Mouse (Mus musculus) thymus, adult 2 months (tissue): Measurements from ENCODE around the gene Trp53tg5. TPM values are rescaled to one million over a fixed set of nuclear protein-coding genes. Genes with fewer than 3 reads are reported as not detected.

Experiments used
- DNase-seq: peaks from one replicate; pipeline ENCODE4 v3.0.0; 2021
- H3K27ac ChIP-seq: fragments of 200-500 bp; 2 replicates; pipeline ENCODE4 v1.5.1; 2012; ENCODE audit warnings: low read length, control low read depth; ENCODE audit not compliant: control insufficient read depth, insufficient read depth
- H3K27me3 ChIP-seq: fragments of 200-500 bp; 2 replicates; pipeline ENCODE4 v1.6.1; 2012; ENCODE audit warnings: mild to moderate bottlenecking, low read length, moderate library complexity, mixed read lengths; ENCODE audit not compliant: control insufficient read depth, insufficient read depth
- H3K36me3 ChIP-seq: fragments of 200-500 bp; 2 replicates; pipeline ENCODE4 v1.6.1; 2012; ENCODE audit warnings: mild to moderate bottlenecking, low read length, moderate library complexity; ENCODE audit not compliant: control insufficient read depth, insufficient read depth
- H3K4me1 ChIP-seq: fragments of 200-500 bp; replicated peaks from 2 replicates; pipeline ENCODE4 v1.6.1; 2012; ENCODE audit warnings: low read length; ENCODE audit not compliant: control insufficient read depth, insufficient read depth
- H3K4me3 ChIP-seq: fragments of 200-500 bp; 2 replicates; pipeline ENCODE4 v1.5.1; 2012; ENCODE audit warnings: mild to moderate bottlenecking, low read length, control low read depth, moderate library complexity; ENCODE audit not compliant: control insufficient read depth, insufficient read depth
- CTCF ChIP-seq: fragments of 200-500 bp; IDR thresholded peaks from 2 replicates; pipeline ENCODE4 v1.5.1; 2012; ENCODE audit warnings: mild to moderate bottlenecking, control low read depth, low read length, moderate library complexity, borderline replicate concordance; ENCODE audit not compliant: control insufficient read depth, poor library complexity, insufficient read depth; ENCODE audit errors: extremely low read depth
- POLR2A ChIP-seq: fragments of 200-500 bp; IDR thresholded peaks from 2 replicates; pipeline ENCODE4 v1.6.1; 2012; ENCODE audit warnings: mild to moderate bottlenecking, low read length, control low read depth, moderate library complexity; ENCODE audit not compliant: control insufficient read depth, poor library complexity, insufficient read depth; ENCODE audit errors: extremely low read depth
- WGBS: fragments of 180-500 bp; shearing (Covaris S2); methylation state at CpG from one replicate; pipeline ENCODE4 v1.1.7; 2018; 5-methylcytosine and 5-hydroxymethylcytosine counted together
- polyA plus RNA-seq: library from polyadenylated mRNA; depleted of rRNA; stranded (reverse); fragments of >200 nt; gene quantifications from 2 replicates; pipeline ENCODE4 v1.2.3, GENCODE M21; 2012

Trp53tg5 gene
- polyA plus RNA-seq, 1 experiment, result not detected

DNA sequence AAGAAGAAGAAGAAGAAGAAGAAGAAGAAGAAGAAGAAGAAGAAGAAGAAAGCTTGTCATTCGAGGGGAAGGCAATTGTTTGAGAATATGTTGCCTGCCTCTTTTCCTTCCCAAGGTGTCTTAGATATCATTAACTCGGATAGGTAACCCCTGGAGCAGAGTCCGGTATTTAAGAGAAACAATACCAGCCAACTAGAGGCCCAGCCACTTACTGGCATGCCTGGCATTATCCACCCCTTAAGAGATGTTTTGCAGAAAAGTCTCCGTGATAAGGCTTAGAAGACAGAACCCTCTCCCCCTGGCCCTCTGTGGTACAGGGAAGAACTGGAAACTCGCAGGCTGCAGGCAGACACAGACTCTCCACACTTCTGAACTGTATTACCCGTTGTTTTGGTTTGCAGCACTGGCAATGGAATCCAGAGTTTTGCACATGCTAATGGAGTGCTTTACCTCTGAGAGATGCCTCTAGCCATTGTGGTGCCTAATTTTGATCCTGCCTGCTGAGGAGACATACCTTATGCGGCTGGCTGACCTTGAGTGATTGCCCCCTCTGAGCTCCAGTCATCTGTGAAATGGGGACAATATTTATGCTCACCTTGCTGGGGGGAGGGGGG is 19.5 kb downstream of the Trp53tg5 start:
- Histone ChIP-seq H3K27ac (no peak overlapping the region), H3K4me1 (0 out of 2 replicates have a peak, but pooled peaks cover 3% of the 10 kb centered on the region), H3K27me3 (no peaks in the 10 kb centered on the region), H3K36me3 (no peaks in the 10 kb centered on the region), H3K4me3 (no peak overlapping the region)
- no peak for TF ChIP-seq CTCF
- no peak for TF ChIP-seq POLR2A
- DNase-seq, result no peak
- WGBS, result 85% methylated on average over 7 of the region's 7 CpGs

- no peak for TF ChIP-seq POLR2A
- TF ChIP-seq CTCF, result no peak
- 85% methylated on average over 14 of the region's 14 CpGs for WGBS
Observed at GRCm38 (mm10) chr2:164453047-164453757, 20.3 kb downstream of the Trp53tg5 start.

GRCm38 (mm10) chr2:164452000-164452676 is 21.4 kb downstream of the Trp53tg5 start:
- Histone ChIP-seq H3K4me3 (no peak overlapping the region), H3K4me1 (0 out of 2 replicates have a peak, but pooled peaks cover 3% of the 10 kb centered on the region), H3K27me3 (no peaks in the 10 kb centered on the region), H3K27ac (no peak overlapping the region), H3K36me3 (no peaks in the 10 kb centered on the region)
- DNase-seq, result no peak
- TF ChIP-seq POLR2A (no peak), CTCF (no peak)
- WGBS, result 53% methylated on average over 13 of the region's 13 CpGs

More at GRCm38 (mm10) chr2:164453047-164453757, 20.3 kb downstream of the Trp53tg5 start:
- H3K4me1 ChIP-seq, result 0 out of 2 replicates have a peak, but pooled peaks cover 3% of the 10 kb centered on the region
- DNase-seq, result no peak
- H3K27me3 ChIP-seq, result no peaks in the 10 kb centered on the region
- H3K36me3 ChIP-seq, result no peaks in the 10 kb centered on the region
- no peak overlapping the region for H3K4me3 ChIP-seq
- H3K27ac ChIP-seq, result no peak overlapping the region

GRCm38 (mm10) chr2:164449341-164450042 is 24.0 kb downstream of the Trp53tg5 start:
- 96% methylated on average over 14 of the region's 14 CpGs for WGBS
- TF ChIP-seq POLR2A, result no peak
- TF ChIP-seq CTCF, result no peak
- Histone ChIP-seq H3K4me3 (no peak overlapping the region), H3K27ac (no peak overlapping the region), H3K27me3 (no peaks in the 10 kb centered on the region), H3K4me1 (0 out of 2 replicates have a peak, but pooled peaks cover 3% of the 10 kb centered on the region), H3K36me3 (no peaks in the 10 kb centered on the region)
- no peak for DNase-seq

DNA sequence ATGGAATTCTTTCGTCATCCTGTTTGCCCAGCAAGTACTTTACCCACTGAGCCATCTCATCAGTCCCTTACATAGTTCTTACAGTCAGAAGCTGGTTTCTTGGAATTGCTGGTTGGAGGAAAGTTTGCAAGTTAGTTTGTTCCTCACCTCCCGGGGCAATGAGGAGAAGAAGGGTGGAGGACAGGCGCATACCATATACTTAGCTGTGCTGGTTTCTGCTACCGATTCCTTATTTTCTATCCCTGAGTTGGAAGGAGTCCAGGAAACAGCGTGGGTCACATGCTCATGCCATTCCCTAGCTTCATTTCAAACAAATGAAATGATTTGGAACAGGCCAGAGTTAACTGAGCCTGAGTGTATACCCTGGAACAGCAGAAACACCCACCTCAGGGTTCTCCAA is 24.6 kb downstream of the Trp53tg5 start:
- H3K27ac ChIP-seq, result no peak overlapping the region
- TF ChIP-seq POLR2A (no peak), CTCF (no peak)

DNA sequence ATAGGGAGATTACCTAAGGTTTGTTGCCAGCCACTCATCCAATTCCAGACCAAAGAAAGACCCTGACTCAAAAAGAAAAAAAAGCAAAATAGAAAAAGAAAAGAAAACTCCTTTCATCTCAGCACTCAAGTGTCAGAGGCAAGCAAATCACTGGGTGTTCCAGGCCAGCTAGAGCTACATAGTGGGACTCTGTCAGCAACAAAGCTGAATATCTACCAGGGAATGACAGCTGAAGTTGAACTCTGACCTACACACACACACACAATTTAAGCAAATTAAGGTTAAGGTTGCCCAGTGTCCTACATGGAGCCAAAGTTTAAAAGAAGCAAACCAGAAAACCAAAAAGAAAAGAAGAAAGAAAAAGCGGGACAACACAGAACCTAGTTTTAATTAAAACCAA is 25.4 kb downstream of the Trp53tg5 start:
- DNase-seq, result no peak
- TF ChIP-seq CTCF (no peak), POLR2A (no peak)
- peaks cover 7% of the 10 kb centered on the region; the same call in 1 of the 2 replicates for H3K4me1 ChIP-seq
- peaks cover 6% of the 10 kb centered on the region; the same call in 1 of the 2 replicates for H3K27me3 ChIP-seq
- no peak overlapping the region for H3K4me3 ChIP-seq
- no peaks in the 10 kb centered on the region for H3K36me3 ChIP-seq
- no peak overlapping the region for H3K27ac ChIP-seq
- 88% methylated on average over 1 of the region's 1 CpGs for WGBS

More for the DNA sequence above, 24.6 kb downstream of the Trp53tg5 start:
- no peak for DNase-seq
- whole genome bisulfite sequencing, result 85% methylated on average over 5 of the region's 5 CpGs
- Histone ChIP-seq H3K4me1 (0 out of 2 replicates have a peak, but pooled peaks cover 3% of the 10 kb centered on the region), H3K36me3 (no peaks in the 10 kb centered on the region), H3K4me3 (no peak overlapping the region), H3K27me3 (peaks cover under 1% of the 10 kb centered on the region; the same call in 1 of the 2 replicates)
